ENCODE assay signal across 24 mouse cellular contexts in genomic region chr2:65095571-65095970, GRCm38 (mm10).
DNase-seq lines count a peak whose midpoint lies in the region; ATAC-seq and TF ChIP-seq lines count a peak whose summit lies in the region.
"Had no signal": no experiment of that assay in that cellular context is flagged by ENCODE, and none has a peak within 500 bp of the region (broad histone marks: within the 10 kb centered on the region; RNA-seq: fewer than 3 reads in every experiment).

No protein-coding gene starts in this region.

- no peak overlapping the region for H3K9ac ChIP-seq in heart, adult 2 months (ENCODE audit: low read depth, low read length)
- no peak overlapping the region for H3K9ac ChIP-seq in heart, embryonic 16.5 days (ENCODE audit: low read length)
- H3K9ac ChIP-seq: limb, embryonic 13.5 days; midbrain, embryonic 13.5 days; neural tube, embryonic 13.5 days had no signal

- no peaks in the 10 kb centered on the region for H3K27me3 ChIP-seq in heart, adult 2 months (ENCODE audit: control insufficient read depth, insufficient read depth, low read length)
- H3K27me3 ChIP-seq in heart, embryonic 16.5 days (ENCODE audit: control insufficient read depth, insufficient read depth, low read length): no peaks in the 10 kb centered on the region
- H3K27me3 ChIP-seq: CH12.LX; limb, embryonic 13.5 days; midbrain, embryonic 13.5 days; neural tube, embryonic 13.5 days had no signal

- 49% methylated on average over 6 of the region's 6 CpGs for WGBS in heart, adult 2 months
- WGBS in heart, embryonic 16.5 days: 36% methylated on average over 6 of the region's 6 CpGs

- H3K9me3 ChIP-seq in heart, embryonic 16.5 days (replicated peaks; ENCODE audit: control insufficient read depth, low read length): no peaks in the 10 kb centered on the region
- H3K9me3 ChIP-seq: limb, embryonic 13.5 days; midbrain, embryonic 13.5 days; neural tube, embryonic 13.5 days had no signal

- ATAC-seq in heart, embryonic 16.5 days (replicated peaks; ENCODE audit: extremely low read depth, insufficient read depth, low FRiP score): peak; percentile 85
- ATAC-seq: forebrain, embryonic 14.5 days; hindbrain, embryonic 16.5 days; midbrain, embryonic 13.5 days had no signal

- intact Hi-C loops in heart, adult 2 months (cut with DNase I): no loop called here
- intact Hi-C loops in heart, postnatal 36 days (cut with DNase I): no loop called here

- no peak overlapping the region for H3K4me3 ChIP-seq in heart, adult 2 months
- no peak overlapping the region for H3K4me3 ChIP-seq in heart, embryonic 16.5 days (ENCODE audit: low read length)
- H3K4me3 ChIP-seq: layer of hippocampus, adult 2 months; limb, embryonic 13.5 days; midbrain, embryonic 13.5 days; neural tube, embryonic 13.5 days had no signal

- TF ChIP-seq CTCF in heart, adult 2 months (IDR thresholded peaks at IDR 0.05): no peak

- no peak overlapping the region for H3K4me2 ChIP-seq in heart, embryonic 16.5 days (ENCODE audit: low read depth, low read length)
- H3K4me2 ChIP-seq: limb, embryonic 13.5 days; liver, embryonic 11.5 days; midbrain, embryonic 13.5 days; neural tube, embryonic 13.5 days had no signal

- peaks cover 7% of the 10 kb centered on the region for H3K4me1 ChIP-seq in heart, adult 2 months (ENCODE audit: control insufficient read depth, insufficient read depth, low read length)
- H3K4me1 ChIP-seq in heart, embryonic 16.5 days (ENCODE audit: control insufficient read depth, insufficient read depth, low read length): peaks cover 14% of the 10 kb centered on the region
- H3K4me1 ChIP-seq: midbrain, embryonic 13.5 days had no signal

- no peak for TF ChIP-seq POLR2A in heart, adult 2 months (IDR thresholded peaks at IDR 0.05; ENCODE audit: insufficient read depth, low read depth, low read length)

- TF ChIP-seq EP300 in heart, adult 2 months (IDR thresholded peaks at IDR 0.05; ENCODE audit: insufficient read depth, low read depth, low read length): no peak

- H3K27ac ChIP-seq in heart, adult 2 months: peak overlapping the region; percentile 7; the same call in 1 of the 2 replicates
- H3K27ac ChIP-seq in heart, embryonic 16.5 days (ENCODE audit: low read length): peak overlapping the region; percentile 74
- H3K27ac ChIP-seq: layer of hippocampus, adult 2 months; limb, embryonic 13.5 days; macrophage; midbrain, embryonic 13.5 days; neural tube, embryonic 13.5 days had no signal

- H3K79me2 ChIP-seq in heart, adult 2 months (replicated peaks; ENCODE audit: control insufficient read depth, insufficient read depth, low read length): no peaks in the 10 kb centered on the region

- no peak for DNase-seq in heart, adult 2 months
- no peak for DNase-seq in heart, postnatal 36 days
- DNase-seq in heart, adult 18-20 months: no peak
- peak; percentile 21 for DNase-seq in kidney, postnatal 14 days
- DNase-seq in kidney, postnatal 10 days: no peak
- DNase-seq in Muller cell, postnatal 12 days (ENCODE audit: inconsistent ontology term): peak; percentile 34
- no peak for DNase-seq in spleen, postnatal 14 days (ENCODE audit: low spot score in 2 of 2)
- DNase-seq: adrenal gland, postnatal 14 days; cerebellum, adult 11 months; cerebellum, adult 9-10 months; cerebellum, postnatal 36 days; gastrocnemius, postnatal 14 days; kidney, adult 9 months; thymus, postnatal 4 days had no signal

- peaks cover 34% of the 10 kb centered on the region for H3K36me3 ChIP-seq in heart, adult 2 months (ENCODE audit: control insufficient read depth, insufficient read depth, low read length)
- H3K36me3 ChIP-seq in heart, embryonic 16.5 days (ENCODE audit: control insufficient read depth, insufficient read depth): peaks cover 13% of the 10 kb centered on the region; the same call in 1 of the 2 replicates
- H3K36me3 ChIP-seq: limb, embryonic 13.5 days; midbrain, embryonic 13.5 days; neural tube, embryonic 13.5 days had no signal

Comparison
In these comparisons a context has a peak if more than half of its experiments do, and no peak if none do; other contexts are left out.
1. DNase-seq: peak in kidney, postnatal 14 days (single experiment) and Muller cell, postnatal 12 days (single experiment); none in heart, adult 2 months (0 of 2), heart, postnatal 36 days (0 of 2), heart, adult 18-20 months (0 of 2), kidney, postnatal 10 days (single experiment) and spleen, postnatal 14 days (0 of 2).